Mouse (Mus musculus): ENCODE results near the gene Srrm2. TPM values are rescaled to one million over a fixed set of nuclear protein-coding genes. Genes with fewer than 3 reads are reported as not detected.

Srrm2 gene
- polyA plus RNA-seq, 1 experiment: 487 TPM

DNA sequence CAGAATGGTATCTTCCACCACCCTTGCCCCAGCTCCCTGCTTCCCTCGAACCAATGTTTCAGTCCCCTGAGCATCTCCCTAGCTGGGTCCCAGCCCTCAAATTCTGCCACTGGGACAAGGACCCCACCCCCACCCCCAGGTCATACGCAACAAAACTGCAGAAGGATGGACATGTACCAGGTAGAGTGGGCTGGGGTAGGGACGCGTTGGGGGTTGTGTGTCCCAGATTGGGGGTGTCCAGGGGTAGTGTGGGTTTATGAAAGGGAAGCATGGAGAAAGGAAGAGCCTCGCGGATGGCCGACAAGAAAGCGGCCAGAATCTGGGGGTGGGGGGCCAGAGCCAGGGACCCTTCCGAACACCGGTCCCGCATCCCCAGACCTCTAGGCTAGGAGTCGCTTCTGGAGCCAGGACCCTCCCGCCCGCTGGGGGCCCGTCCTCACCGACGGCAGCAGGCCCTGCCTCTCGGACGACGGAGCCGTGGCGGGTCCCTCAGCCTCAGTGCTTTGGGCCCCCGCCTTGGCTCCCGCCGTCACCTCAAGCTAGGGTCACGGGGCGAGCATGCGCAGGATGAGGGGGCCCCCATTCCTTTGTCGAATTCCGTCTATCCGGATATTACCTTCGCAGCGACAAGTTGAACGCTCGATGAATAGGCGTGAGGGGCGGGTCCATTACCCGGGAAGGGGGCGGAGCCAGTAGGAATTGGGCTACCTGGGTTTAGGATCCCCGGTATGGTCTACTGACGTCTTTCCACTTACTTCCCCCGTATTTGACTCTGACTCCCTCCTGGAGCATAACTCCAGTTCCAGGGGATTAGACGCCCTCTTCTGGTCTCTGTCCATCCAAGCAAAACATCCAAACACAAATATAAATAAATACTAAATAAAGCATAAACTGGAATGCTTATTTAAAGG is 4.5 kb upstream of the Srrm2 start, which contains the start of gene Flywch2:
Flywch2 (minus strand) TSS at position 521 of the 911 bp plus-strand sequence.
- no peak within 1 kb of the TSS for H3K27ac ChIP-seq (ENCODE audit: control insufficient read depth, insufficient read depth, low read depth, low read length, poor library complexity)
- peaks cover 2% of the 10 kb centered on the region; the same call in 1 of the 2 replicates for H3K4me1 ChIP-seq (ENCODE audit: control insufficient read depth, insufficient read depth, low read length)
- TF ChIP-seq POLR2A (IDR thresholded peaks at IDR 0.05; ENCODE audit: borderline replicate concordance, control insufficient read depth, low read depth, low read length): no peak
- TF ChIP-seq CTCF (IDR thresholded peaks at IDR 0.05; ENCODE audit: control insufficient read depth, insufficient read depth, low read length): no peak
- peak within 1 kb of the TSS; percentile 48 for H3K4me3 ChIP-seq (replicated peaks; ENCODE audit: control insufficient read depth, low read depth, low read length)
- WGBS: 10% methylated on average over 43 of the region's 43 CpGs

GRCm38 (mm10) chr17:23786510-23786931 is 3.8 kb upstream of the Srrm2 start:
- Histone ChIP-seq H3K27ac (ENCODE audit: control insufficient read depth, insufficient read depth, low read depth, low read length, poor library complexity) (no peak overlapping the region), H3K4me1 (ENCODE audit: control insufficient read depth, insufficient read depth, low read length) (peaks cover 2% of the 10 kb centered on the region; the same call in 1 of the 2 replicates), H3K4me3 (replicated peaks; ENCODE audit: control insufficient read depth, low read depth, low read length) (no peak overlapping the region)
- TF ChIP-seq CTCF (IDR thresholded peaks at IDR 0.05; ENCODE audit: control insufficient read depth, insufficient read depth, low read length) (no peak), POLR2A (IDR thresholded peaks at IDR 0.05; ENCODE audit: borderline replicate concordance, control insufficient read depth, low read depth, low read length) (no peak)
- 48% methylated on average over 13 of the region's 13 CpGs for WGBS

DNA sequence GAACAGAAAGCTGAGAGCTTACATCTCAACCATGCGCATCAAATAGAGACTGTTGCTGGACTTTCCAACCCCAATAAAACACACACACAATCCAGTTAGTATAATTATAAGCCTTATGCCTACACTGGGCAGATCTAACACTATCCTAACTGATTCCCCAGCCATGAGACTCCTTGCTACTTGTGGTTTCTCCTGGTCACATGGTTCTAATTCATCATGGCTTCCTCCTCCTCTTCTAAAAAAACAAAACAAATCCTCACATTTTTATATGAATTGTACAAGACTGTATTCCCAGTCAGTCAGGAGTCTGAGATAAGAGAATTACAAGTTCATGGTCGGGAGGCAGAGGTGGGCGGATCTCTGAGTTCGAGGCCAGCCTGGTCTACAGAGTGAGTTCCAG is 1.4 kb upstream of the Srrm2 start:
- whole genome bisulfite sequencing: 79% methylated on average over 4 of the region's 4 CpGs
- TF ChIP-seq CTCF (IDR thresholded peaks at IDR 0.05; ENCODE audit: control insufficient read depth, insufficient read depth, low read length): no peak
- no peak for TF ChIP-seq POLR2A (IDR thresholded peaks at IDR 0.05; ENCODE audit: borderline replicate concordance, control insufficient read depth, low read depth, low read length)
- no peak overlapping the region for H3K27ac ChIP-seq (ENCODE audit: control insufficient read depth, insufficient read depth, low read depth, low read length, poor library complexity)
- no peak overlapping the region for H3K4me3 ChIP-seq (replicated peaks; ENCODE audit: control insufficient read depth, low read depth, low read length)
- H3K4me1 ChIP-seq (ENCODE audit: control insufficient read depth, insufficient read depth, low read length): peaks cover 2% of the 10 kb centered on the region; the same call in 1 of the 2 replicates

DNA sequence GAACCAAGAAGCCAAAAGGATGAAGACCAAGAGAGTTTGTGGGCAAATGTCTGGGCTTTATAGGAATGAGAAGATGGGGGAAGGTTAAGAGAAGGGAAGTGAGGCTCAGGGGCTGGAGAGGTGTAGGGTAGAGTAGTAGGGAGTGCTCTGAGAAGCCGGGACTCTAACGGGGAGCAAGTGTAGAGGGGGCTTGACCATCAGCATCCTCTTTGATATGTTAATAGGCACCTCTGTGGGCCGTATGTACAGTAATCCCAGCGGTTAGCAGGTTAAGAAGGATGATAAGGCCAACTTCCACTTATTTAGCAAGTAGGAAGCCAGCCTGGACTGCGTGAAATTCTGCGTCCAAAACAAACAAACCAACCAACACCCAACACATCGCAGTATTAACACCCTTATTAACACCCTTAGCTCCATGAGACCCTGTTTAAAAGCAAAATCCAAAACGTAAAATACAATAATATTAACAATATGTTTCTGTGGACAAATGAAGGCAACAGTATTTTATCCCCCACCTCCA is 523 bp upstream of the Srrm2 start:
- WGBS: 5% methylated on average over 8 of the region's 8 CpGs
- no peak overlapping the region for H3K27ac ChIP-seq (ENCODE audit: control insufficient read depth, insufficient read depth, low read depth, low read length, poor library complexity)
- peak overlapping the region; percentile 63 for H3K4me3 ChIP-seq (replicated peaks; ENCODE audit: control insufficient read depth, low read depth, low read length)
- no peak for TF ChIP-seq POLR2A (IDR thresholded peaks at IDR 0.05; ENCODE audit: borderline replicate concordance, control insufficient read depth, low read depth, low read length)
- no peak for TF ChIP-seq CTCF (IDR thresholded peaks at IDR 0.05; ENCODE audit: control insufficient read depth, insufficient read depth, low read length)
- peaks cover 2% of the 10 kb centered on the region; the same call in 1 of the 2 replicates for H3K4me1 ChIP-seq (ENCODE audit: control insufficient read depth, insufficient read depth, low read length)

DNA sequence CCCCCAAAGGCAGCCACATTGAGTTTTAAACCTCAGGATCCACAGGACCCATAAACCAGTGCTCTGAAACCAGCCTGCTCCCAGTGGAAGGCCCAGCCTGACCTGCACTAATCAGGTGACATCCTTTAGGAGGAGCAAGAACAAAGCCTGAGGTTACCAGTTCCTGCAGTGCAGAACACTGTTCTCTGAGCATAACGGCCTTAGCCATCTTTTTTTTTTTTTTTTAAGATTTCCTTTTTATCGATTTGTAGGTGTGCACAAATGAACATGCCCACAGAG is 686 bp downstream of the Srrm2 start:
- H3K4me1 ChIP-seq (ENCODE audit: control insufficient read depth, insufficient read depth, low read length): peaks cover 2% of the 10 kb centered on the region; the same call in 1 of the 2 replicates
- peak overlapping the region; percentile 63 for H3K4me3 ChIP-seq (replicated peaks; ENCODE audit: control insufficient read depth, low read depth, low read length)
- WGBS: 3% methylated on average over 2 of the region's 2 CpGs
- H3K27ac ChIP-seq (ENCODE audit: control insufficient read depth, insufficient read depth, low read depth, low read length, poor library complexity): no peak overlapping the region
- no peak for TF ChIP-seq POLR2A (IDR thresholded peaks at IDR 0.05; ENCODE audit: borderline replicate concordance, control insufficient read depth, low read depth, low read length)

- Histone ChIP-seq H3K4me1 (ENCODE audit: control insufficient read depth, insufficient read depth, low read length) (no peaks in the 10 kb centered on the region; the same call in 1 of the 2 replicates), H3K4me3 (replicated peaks; ENCODE audit: control insufficient read depth, low read depth, low read length) (no peak overlapping the region), H3K27ac (ENCODE audit: control insufficient read depth, insufficient read depth, low read depth, low read length, poor library complexity) (no peak overlapping the region)
- TF ChIP-seq POLR2A (IDR thresholded peaks at IDR 0.05; ENCODE audit: borderline replicate concordance, control insufficient read depth, low read depth, low read length) (no peak), CTCF (IDR thresholded peaks at IDR 0.05; ENCODE audit: control insufficient read depth, insufficient read depth, low read length) (no peak)
- WGBS: 93% methylated on average over 8 of the region's 8 CpGs
Measured at GRCm38 (mm10) chr17:23795323-23795722, 5.0 kb downstream of the Srrm2 start.

DNA sequence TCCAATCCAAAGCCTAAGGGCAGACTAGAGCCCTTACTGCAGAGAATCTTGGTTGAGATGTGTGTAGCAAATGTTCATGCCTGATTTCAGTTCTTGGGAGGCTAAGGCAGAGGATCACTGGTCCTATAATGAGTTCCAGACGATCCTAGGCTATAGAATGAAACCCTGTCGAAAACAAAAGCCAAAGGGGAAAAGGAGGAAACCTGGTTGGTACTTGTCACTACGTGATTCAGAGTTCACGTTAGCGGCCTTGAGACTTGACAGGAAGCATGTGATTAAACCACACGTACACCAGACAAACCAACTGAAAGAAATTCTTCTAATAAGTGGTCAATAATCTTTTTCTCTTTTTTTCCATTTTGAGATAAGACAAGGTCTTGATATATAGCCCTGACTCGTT is 7.0 kb downstream of the Srrm2 start:
- H3K4me3 ChIP-seq (replicated peaks; ENCODE audit: control insufficient read depth, low read depth, low read length): no peak overlapping the region
- 11% methylated on average over 7 of the region's 7 CpGs for WGBS
- no peak overlapping the region for H3K27ac ChIP-seq (ENCODE audit: control insufficient read depth, insufficient read depth, low read depth, low read length, poor library complexity)
- TF ChIP-seq POLR2A (IDR thresholded peaks at IDR 0.05; ENCODE audit: borderline replicate concordance, control insufficient read depth, low read depth, low read length) (no peak), CTCF (IDR thresholded peaks at IDR 0.05; ENCODE audit: control insufficient read depth, insufficient read depth, low read length) (no peak)
- no peaks in the 10 kb centered on the region for H3K4me1 ChIP-seq (ENCODE audit: control insufficient read depth, insufficient read depth, low read length)

DNA sequence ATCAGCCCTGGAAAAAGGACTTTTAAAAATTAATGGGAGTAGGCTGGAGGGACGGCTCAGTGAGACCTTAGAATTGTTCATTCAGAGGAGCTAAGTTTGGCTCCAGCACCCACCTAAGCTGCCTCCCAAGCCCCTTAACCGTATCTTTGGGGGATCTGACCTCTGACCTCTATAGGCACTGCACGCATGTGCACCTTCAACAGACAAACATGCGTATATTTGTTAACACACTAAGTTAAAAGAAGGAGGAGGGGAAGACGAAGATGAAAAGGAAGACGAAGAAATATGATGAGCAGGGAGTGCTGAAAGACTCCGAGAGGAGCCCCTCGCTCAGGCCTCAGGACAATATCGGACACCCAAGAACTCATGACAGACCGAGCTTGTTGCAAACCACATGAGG is 11.3 kb downstream of the Srrm2 start:
- H3K27ac ChIP-seq (ENCODE audit: control insufficient read depth, insufficient read depth, low read depth, low read length, poor library complexity): no peak overlapping the region

More for the DNA sequence above, 11.3 kb downstream of the Srrm2 start:
- WGBS: 94% methylated on average over 10 of the region's 10 CpGs
- H3K4me1 ChIP-seq (ENCODE audit: control insufficient read depth, insufficient read depth, low read length): peaks cover 1% of the 10 kb centered on the region; the same call in 1 of the 2 replicates
- H3K4me3 ChIP-seq (replicated peaks; ENCODE audit: control insufficient read depth, low read depth, low read length): no peak overlapping the region
- TF ChIP-seq CTCF (IDR thresholded peaks at IDR 0.05; ENCODE audit: control insufficient read depth, insufficient read depth, low read length): no peak
- no peak for TF ChIP-seq POLR2A (IDR thresholded peaks at IDR 0.05; ENCODE audit: borderline replicate concordance, control insufficient read depth, low read depth, low read length)
